Mouse (Mus musculus): ENCODE measurements at regions not wholly inside any gene's neighbourhood (a gene's known extent, or its start where the extent isn't known, plus 50 kb on each side); places are given as distances from the start of the nearest gene placed in this dataset.

GRCm38 (mm10) chr13:60237091-60237490, 59.9 kb upstream of the Gas1 start:
- no peaks in the 10 kb centered on the region for H3K36me3 ChIP-seq
- no peaks in the 10 kb centered on the region for H3K4me1 ChIP-seq
- H3K9me3 ChIP-seq: no peaks in the 10 kb centered on the region
- no peak for ATAC-seq (replicated peaks)
- no peak overlapping the region for H3K4me3 ChIP-seq
- H3K27me3 ChIP-seq: no peaks in the 10 kb centered on the region
- H3K27ac ChIP-seq (replicated peaks): no peak overlapping the region
- 85% methylated on average over 3 of the region's 3 CpGs for WGBS
- no peak overlapping the region for H3K4me2 ChIP-seq (replicated peaks)
- no peak overlapping the region for H3K9ac ChIP-seq (replicated peaks)

DNA sequence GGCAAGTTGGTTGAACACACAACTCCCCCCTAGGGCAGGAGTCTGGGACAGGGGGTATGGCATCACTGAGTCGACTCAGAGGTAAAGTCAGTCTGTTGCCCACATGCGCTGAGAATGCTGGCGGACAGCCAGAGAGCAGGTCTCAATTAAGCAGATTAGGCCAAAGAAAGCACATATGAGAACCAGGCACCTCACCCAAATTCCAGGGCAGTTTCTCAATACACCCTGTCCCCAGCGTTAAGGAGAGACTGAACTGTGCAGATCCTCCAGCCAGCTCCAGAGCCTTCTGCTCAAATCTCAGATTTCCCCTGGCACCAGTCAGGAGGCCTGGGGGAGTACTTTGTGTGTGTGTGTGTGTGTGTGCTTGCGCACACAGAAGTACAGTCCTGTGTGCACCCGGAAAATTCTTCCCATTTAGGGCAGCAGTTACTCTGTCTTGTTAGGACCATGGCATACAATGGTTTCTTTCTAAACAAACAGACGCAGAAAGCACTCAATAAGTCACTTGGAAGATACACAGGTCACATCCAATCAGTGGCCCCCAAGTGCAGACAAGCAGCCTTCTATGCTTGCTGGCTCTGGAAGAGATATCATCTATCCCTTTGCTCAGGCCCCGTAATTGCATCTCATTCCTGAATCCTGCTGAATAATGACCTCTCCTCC, 65.4 kb upstream of the Gas1 start:
- Histone ChIP-seq H3K27me3 (no peaks in the 10 kb centered on the region), H3K4me3 (no peak overlapping the region), H3K9ac (replicated peaks) (no peak overlapping the region), H3K4me2 (replicated peaks) (no peak overlapping the region), H3K36me3 (no peaks in the 10 kb centered on the region), H3K27ac (replicated peaks) (no peak overlapping the region), H3K9me3 (no peaks in the 10 kb centered on the region), H3K4me1 (peaks cover 3% of the 10 kb centered on the region; the same call in 1 of the 2 replicates)
- ATAC-seq (replicated peaks): no peak
- WGBS: 48% methylated on average over 8 of the region's 8 CpGs

DNA sequence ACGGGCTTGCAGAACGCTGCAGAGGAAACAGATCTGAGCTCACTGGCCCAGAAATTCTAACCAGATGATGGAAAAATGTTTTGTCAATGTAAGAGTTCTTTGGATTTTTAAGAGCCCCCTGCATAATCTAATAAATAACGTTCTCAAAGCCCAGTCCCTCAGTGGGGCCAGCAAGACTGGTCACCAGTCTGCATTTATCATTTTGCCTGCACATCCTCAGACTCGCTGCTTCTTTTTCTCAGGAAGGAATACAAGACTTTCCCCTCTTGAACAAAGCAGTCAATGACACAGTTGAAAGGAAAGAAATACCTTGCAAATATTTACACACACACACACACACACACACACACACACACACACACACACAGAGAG, 65.9 kb upstream of the Gas1 start:
- no peaks in the 10 kb centered on the region for H3K36me3 ChIP-seq
- 53% methylated on average over 4 of the region's 4 CpGs for WGBS
- H3K9ac ChIP-seq (replicated peaks): no peak overlapping the region
- peaks cover 3% of the 10 kb centered on the region; the same call in 1 of the 2 replicates for H3K4me1 ChIP-seq
- no peaks in the 10 kb centered on the region for H3K9me3 ChIP-seq
- no peak for ATAC-seq (replicated peaks)
- no peak overlapping the region for H3K4me2 ChIP-seq (replicated peaks)
- H3K4me3 ChIP-seq: no peak overlapping the region
- no peaks in the 10 kb centered on the region for H3K27me3 ChIP-seq
- no peak overlapping the region for H3K27ac ChIP-seq (replicated peaks)

DNA sequence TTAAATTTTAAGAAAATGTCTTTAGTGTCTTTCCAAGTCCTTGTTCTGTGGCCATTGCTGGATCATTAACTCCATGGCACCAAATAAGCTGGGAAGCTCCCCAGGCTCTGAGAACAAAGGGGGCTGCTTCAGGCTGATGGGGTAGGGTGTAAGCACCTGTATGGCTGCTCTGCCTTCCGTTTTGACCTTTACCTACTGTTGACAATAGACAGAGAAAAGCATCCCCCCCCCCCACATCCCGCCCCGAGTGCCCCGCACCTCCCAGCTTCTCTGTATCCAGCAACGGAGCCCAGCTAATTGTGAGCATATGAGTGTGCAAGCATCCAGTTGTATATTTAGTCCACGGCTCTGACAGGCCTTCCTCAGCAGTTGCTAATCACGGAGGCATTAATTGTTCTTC, 78.0 kb upstream of the Gas1 start:
- no peak overlapping the region for H3K4me3 ChIP-seq
- WGBS: 44% methylated on average over 7 of the region's 7 CpGs
- no peaks in the 10 kb centered on the region for H3K9me3 ChIP-seq
- no peak overlapping the region for H3K4me2 ChIP-seq (replicated peaks)
- H3K27ac ChIP-seq (replicated peaks): no peak overlapping the region
- no peaks in the 10 kb centered on the region for H3K36me3 ChIP-seq
- no peaks in the 10 kb centered on the region for H3K4me1 ChIP-seq
- H3K27me3 ChIP-seq: no peaks in the 10 kb centered on the region
- no peak for ATAC-seq (replicated peaks)
- H3K9ac ChIP-seq (replicated peaks): no peak overlapping the region

- no peaks in the 10 kb centered on the region for H3K4me1 ChIP-seq
- no peaks in the 10 kb centered on the region for H3K36me3 ChIP-seq
- H3K27me3 ChIP-seq: no peaks in the 10 kb centered on the region
- no peak overlapping the region for H3K4me3 ChIP-seq
- H3K9me3 ChIP-seq: no peaks in the 10 kb centered on the region
- no peak overlapping the region for H3K9ac ChIP-seq (replicated peaks)
- no peak overlapping the region for H3K27ac ChIP-seq (replicated peaks)
- 61% methylated on average over 7 of the region's 7 CpGs for WGBS
- no peak overlapping the region for H3K4me2 ChIP-seq (replicated peaks)
- ATAC-seq (replicated peaks): no peak
Observed at GRCm38 (mm10) chr13:60255715-60256114, 78.5 kb upstream of the Gas1 start.

GRCm38 (mm10) chr13:60256997-60257396, 79.8 kb upstream of the Gas1 start:
- H3K4me2 ChIP-seq (replicated peaks): no peak overlapping the region
- H3K36me3 ChIP-seq: no peaks in the 10 kb centered on the region
- H3K9ac ChIP-seq (replicated peaks): no peak overlapping the region
- 79% methylated on average over 8 of the region's 8 CpGs for WGBS
- H3K9me3 ChIP-seq: no peaks in the 10 kb centered on the region
- no peaks in the 10 kb centered on the region for H3K27me3 ChIP-seq
- ATAC-seq (replicated peaks): no peak
- H3K27ac ChIP-seq (replicated peaks): no peak overlapping the region
- H3K4me3 ChIP-seq: no peak overlapping the region
- H3K4me1 ChIP-seq: no peaks in the 10 kb centered on the region

DNA sequence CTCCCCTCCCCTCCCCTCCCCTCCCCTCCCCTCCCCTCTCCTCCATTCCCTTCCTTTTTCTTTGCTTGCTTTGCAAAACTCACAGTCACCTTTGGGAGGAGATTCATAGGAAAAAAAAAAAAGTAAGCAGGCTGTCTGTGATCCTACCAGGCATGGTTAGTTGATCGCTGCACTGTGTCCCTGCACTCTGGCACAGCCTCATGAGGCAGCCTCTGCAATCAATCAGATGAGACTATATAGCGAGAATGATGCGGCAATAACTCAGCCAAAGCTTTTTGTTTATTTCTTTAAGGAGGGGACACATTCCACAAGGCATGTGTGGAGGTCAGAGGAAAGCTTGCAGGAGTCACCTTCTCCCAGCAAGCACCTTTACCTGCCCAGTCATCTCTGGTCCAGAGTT, 80.7 kb upstream of the Gas1 start:
- WGBS: 84% methylated on average over 3 of the region's 3 CpGs
- Histone ChIP-seq H3K36me3 (no peaks in the 10 kb centered on the region), H3K4me1 (no peaks in the 10 kb centered on the region), H3K4me3 (no peak overlapping the region), H3K27me3 (no peaks in the 10 kb centered on the region), H3K4me2 (replicated peaks) (no peak overlapping the region), H3K9me3 (no peaks in the 10 kb centered on the region), H3K9ac (replicated peaks) (no peak overlapping the region), H3K27ac (replicated peaks) (no peak overlapping the region)
- no peak for ATAC-seq (replicated peaks)

DNA sequence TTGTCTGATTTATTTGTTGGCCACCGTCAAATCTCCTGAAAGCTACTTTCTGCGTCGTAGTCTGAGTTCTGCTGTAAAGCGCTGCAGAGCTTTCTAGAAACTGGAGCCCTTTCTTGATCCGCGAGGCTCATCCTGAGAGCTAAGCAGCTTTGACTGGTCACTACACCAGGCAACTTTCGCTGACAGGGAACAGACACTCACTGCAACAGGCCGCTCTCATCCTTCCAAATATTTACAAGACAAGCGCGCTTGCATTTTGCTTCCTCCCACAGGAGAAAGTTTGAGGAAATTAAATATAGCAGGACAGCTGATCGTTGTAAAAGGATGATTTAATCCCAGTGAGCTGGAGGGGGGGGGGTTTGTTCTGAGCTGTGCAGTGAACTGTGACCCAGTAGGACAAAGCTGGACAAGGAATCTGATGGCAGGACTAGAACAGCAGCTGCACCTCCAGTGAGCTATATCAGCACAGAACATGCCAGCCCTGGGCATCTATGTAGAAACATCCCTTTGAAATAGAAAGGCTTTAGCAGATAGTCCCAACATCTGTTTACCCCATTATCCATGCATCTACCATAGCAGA, 85.4 kb upstream of the Gas1 start:
- peaks cover 3% of the 10 kb centered on the region; the same call in 1 of the 2 replicates for H3K4me1 ChIP-seq
- H3K4me3 ChIP-seq: no peak overlapping the region
- WGBS: 89% methylated on average over 11 of the region's 11 CpGs
- no peak overlapping the region for H3K27ac ChIP-seq (replicated peaks)
- no peak overlapping the region for H3K4me2 ChIP-seq (replicated peaks)
- no peak for ATAC-seq (replicated peaks)
- H3K9ac ChIP-seq (replicated peaks): no peak overlapping the region
- no peaks in the 10 kb centered on the region for H3K36me3 ChIP-seq
- H3K27me3 ChIP-seq: no peaks in the 10 kb centered on the region
- H3K9me3 ChIP-seq: no peaks in the 10 kb centered on the region

GRCm38 (mm10) chr13:60264504-60264903, 87.3 kb upstream of the Gas1 start:
- Histone ChIP-seq H3K9me3 (no peaks in the 10 kb centered on the region), H3K4me2 (replicated peaks) (no peak overlapping the region), H3K4me3 (no peak overlapping the region), H3K9ac (replicated peaks) (no peak overlapping the region), H3K4me1 (peaks cover 7% of the 10 kb centered on the region; the same call in 1 of the 2 replicates), H3K36me3 (no peaks in the 10 kb centered on the region), H3K27ac (replicated peaks) (no peak overlapping the region), H3K27me3 (no peaks in the 10 kb centered on the region)
- 95% methylated on average over 4 of the region's 4 CpGs for WGBS
- ATAC-seq (replicated peaks): no peak

DNA sequence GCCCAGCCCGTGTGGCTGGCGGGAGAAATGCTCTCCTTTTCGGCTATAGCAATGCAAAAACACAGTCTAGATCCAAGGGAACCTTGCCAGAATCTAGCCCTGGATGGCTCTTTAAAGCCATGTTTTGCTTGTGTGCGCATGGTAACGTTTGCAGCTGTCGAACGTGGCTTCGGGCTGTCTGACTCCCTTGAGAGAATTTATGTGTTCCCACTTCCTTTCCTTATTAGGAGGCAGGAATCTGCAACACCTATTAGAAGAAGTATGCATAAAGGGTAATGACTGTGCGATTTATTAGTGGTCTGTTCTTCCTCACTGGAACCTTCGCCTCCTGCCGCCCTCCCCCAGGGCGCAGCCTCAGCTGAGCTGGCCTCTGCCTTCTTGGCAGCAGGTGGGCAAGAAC, 90.4 kb upstream of the Gas1 start:
- Histone ChIP-seq H3K36me3 (no peaks in the 10 kb centered on the region), H3K27me3 (no peaks in the 10 kb centered on the region), H3K9me3 (no peaks in the 10 kb centered on the region), H3K9ac (replicated peaks) (no peak overlapping the region), H3K27ac (replicated peaks) (no peak overlapping the region), H3K4me3 (no peak overlapping the region), H3K4me2 (replicated peaks) (no peak overlapping the region), H3K4me1 (peaks cover 7% of the 10 kb centered on the region; the same call in 1 of the 2 replicates)
- WGBS: 39% methylated on average over 12 of the region's 12 CpGs
- ATAC-seq (replicated peaks): no peak

GRCm38 (mm10) chr13:60268256-60268655, 91.1 kb upstream of the Gas1 start:
- Histone ChIP-seq H3K27ac (replicated peaks) (no peak overlapping the region), H3K9ac (replicated peaks) (no peak overlapping the region), H3K27me3 (no peaks in the 10 kb centered on the region), H3K4me2 (replicated peaks) (no peak overlapping the region), H3K36me3 (no peaks in the 10 kb centered on the region), H3K9me3 (no peaks in the 10 kb centered on the region), H3K4me1 (peaks cover 7% of the 10 kb centered on the region; the same call in 1 of the 2 replicates), H3K4me3 (no peak overlapping the region)
- WGBS: 82% methylated on average over 11 of the region's 11 CpGs
- ATAC-seq (replicated peaks): no peak

DNA sequence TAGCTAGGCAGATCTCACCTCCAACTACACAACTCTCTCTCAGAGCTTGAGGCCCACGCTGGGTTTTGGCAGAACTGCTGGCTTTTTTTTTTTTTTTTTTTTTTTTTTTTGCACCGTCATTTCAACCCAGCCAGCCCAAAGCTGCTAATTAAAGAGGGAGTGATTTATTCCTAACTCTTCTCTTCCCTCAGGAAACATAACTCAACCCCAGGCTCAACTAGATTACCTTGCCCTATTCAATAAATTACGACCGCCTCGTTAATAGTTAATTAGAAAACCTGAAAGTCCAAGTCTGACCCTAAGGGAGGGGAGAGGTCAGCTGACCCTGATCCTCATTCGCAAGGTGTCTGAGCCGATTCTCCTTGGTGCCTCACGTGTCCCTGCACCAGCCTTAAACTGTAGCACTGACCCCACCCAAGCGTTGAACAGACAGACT, 92.3 kb upstream of the Gas1 start:
- Histone ChIP-seq H3K4me3 (no peak overlapping the region), H3K9ac (replicated peaks) (no peak overlapping the region), H3K4me1 (peaks cover 7% of the 10 kb centered on the region; the same call in 1 of the 2 replicates), H3K4me2 (replicated peaks) (no peak overlapping the region), H3K36me3 (no peaks in the 10 kb centered on the region), H3K9me3 (no peaks in the 10 kb centered on the region), H3K27me3 (no peaks in the 10 kb centered on the region), H3K27ac (replicated peaks) (no peak overlapping the region)
- WGBS: 41% methylated on average over 9 of the region's 9 CpGs
- no peak for ATAC-seq (replicated peaks)

DNA sequence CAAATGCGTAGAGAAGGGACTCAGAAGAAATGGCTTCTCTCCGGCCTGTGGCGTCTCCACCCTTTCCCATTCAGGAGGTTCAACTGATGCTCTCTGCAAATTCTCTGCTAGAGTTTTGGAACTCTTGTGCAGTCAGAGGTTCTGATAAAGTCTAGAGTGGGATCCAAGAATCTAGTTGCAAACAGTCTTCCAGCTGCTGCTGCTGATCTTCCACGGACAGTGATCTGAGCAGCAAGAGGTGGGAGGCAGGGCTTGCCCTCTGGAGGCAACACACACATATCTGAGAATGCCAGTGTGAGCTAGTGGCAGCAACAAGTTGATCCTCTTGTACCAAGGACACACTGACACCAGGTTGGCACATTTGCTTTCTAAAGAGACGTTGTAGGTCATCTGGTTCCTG, 93.4 kb upstream of the Gas1 start:
- 90% methylated on average over 5 of the region's 5 CpGs for WGBS
- Histone ChIP-seq H3K4me1 (peaks cover 7% of the 10 kb centered on the region; the same call in 1 of the 2 replicates), H3K9me3 (no peaks in the 10 kb centered on the region), H3K9ac (replicated peaks) (no peak overlapping the region), H3K4me2 (replicated peaks) (no peak overlapping the region), H3K27ac (replicated peaks) (no peak overlapping the region), H3K4me3 (no peak overlapping the region), H3K27me3 (no peaks in the 10 kb centered on the region), H3K36me3 (no peaks in the 10 kb centered on the region)
- no peak for ATAC-seq (replicated peaks)

Data from forebrain, embryonic 15.5 days (tissue).